Mouse (Mus musculus): Measurements from ENCODE around the gene Hdac9.

GRCm38 (mm10) chr12:34673539-34673938, 243.4 kb downstream of the Hdac9 start:
- TF ChIP-seq TAL1 (IDR thresholded peaks at IDR 0.05; ENCODE audit: low read length) = no peak
- TF ChIP-seq GATA1 (IDR thresholded peaks at IDR 0.05; ENCODE audit: low read length) = no peak
